Mouse (Mus musculus) limb, embryonic 11.5 days (tissue): ENCODE data around the gene Zfp808. TPM values are rescaled to one million over a fixed set of nuclear protein-coding genes. Genes with fewer than 3 reads are reported as not detected.
"Not testable (repeated sequence)": the region's sequence is repeated elsewhere in the genome, so short reads cannot be mapped to it uniquely, and the experiment has no call there.

ENCODE experiments used
- ATAC-seq: fragments of 200-750 bp; cut with Nextera tagmentation; 2 replicates; pipeline ENCODE4 v1.8.0; 2017; ENCODE audit warnings: low read depth; ENCODE audit not compliant: insufficient number of reproducible peaks, low FRiP score, low TSS enrichment
- DNase-seq: peaks from one replicate; pipeline ENCODE4 v3.0.0-alpha.2; 2015; ENCODE audit warnings: low spot score
- H3K27ac ChIP-seq: fragments of 300-500 bp; sonication (generic); replicated peaks from 2 replicates; pipeline ENCODE4 v1.5.1; 2014; ENCODE audit warnings: low read depth, mild to moderate bottlenecking, low read length
- H3K27me3 ChIP-seq: fragments of 300-500 bp; sonication (generic); 2 replicates; pipeline ENCODE4 v1.6.1; 2014; ENCODE audit warnings: mild to moderate bottlenecking, low read length, mixed read lengths; ENCODE audit not compliant: control insufficient read depth, insufficient read depth
- H3K36me3 ChIP-seq: fragments of 300-500 bp; sonication (generic); 2 replicates; pipeline ENCODE4 v1.6.1; 2014; ENCODE audit warnings: mild to moderate bottlenecking, low read length, moderate library complexity, mixed read lengths; ENCODE audit not compliant: control insufficient read depth, insufficient read depth
- H3K4me1 ChIP-seq: fragments of 300-500 bp; sonication (generic); 2 replicates; pipeline ENCODE4 v1.6.1; 2014; ENCODE audit warnings: low read length, mixed read lengths; ENCODE audit not compliant: control insufficient read depth, insufficient read depth
- H3K4me2 ChIP-seq: fragments of 300-500 bp; sonication (generic); 2 replicates; pipeline ENCODE4 v1.6.1; 2014; ENCODE audit warnings: low read depth, mild to moderate bottlenecking, moderate library complexity; ENCODE audit not compliant: severe bottlenecking
- H3K4me3 ChIP-seq: fragments of 300-500 bp; sonication (generic); 2 replicates; pipeline ENCODE4 v1.5.1; 2014; ENCODE audit warnings: low read depth, low read length
- H3K9ac ChIP-seq: fragments of 300-500 bp; sonication (generic); 2 replicates; pipeline ENCODE4 v1.6.1; 2014; ENCODE audit warnings: mild to moderate bottlenecking, low read length
- H3K9me3 ChIP-seq: fragments of 300-500 bp; sonication (generic); 2 replicates; pipeline ENCODE4 v1.6.1; 2016; ENCODE audit warnings: low read length; ENCODE audit not compliant: control insufficient read depth
- WGBS: fragments of 180-500 bp; shearing (Covaris S2); extraction: QIAGEN DNeasy Blood & Tissue Kit; methylation state at CpG from one replicate; pipeline ENCODE4 v1.1.7; 2014; 5-methylcytosine and 5-hydroxymethylcytosine counted together
- polyA plus RNA-seq: library from polyadenylated mRNA; unstranded; fragments of >200 nt; fragmentation: Nextera tagmentation; extraction: Ambion mirVana; gene quantifications from 2 replicates; pipeline ENCODE4 v1.2.1, GENCODE M21; 2014

The Zfp808 gene
- 16.0 and 19.2 TPM in 2 replicates for polyA plus RNA-seq

- H3K4me1 ChIP-seq, H3K27ac ChIP-seq, H3K27me3 ChIP-seq, H3K9me3 ChIP-seq, H3K36me3 ChIP-seq, ATAC-seq: not testable (repeated sequence)
- DNase-seq = peak; percentile 59
- WGBS = 3% methylated on average over 19 of the region's 21 CpGs
- Histone ChIP-seq H3K4me2 (0 out of 2 replicates have a peak within 1 kb of the TSS, but pooled peaks have one; percentile 18), H3K4me3 (peak within 1 kb of the TSS; percentile 37), H3K9ac (peak within 1 kb of the TSS; percentile 43)
Measured at GRCm38 (mm10) chr13:62129432-62130171, at the start of gene Zfp808. TSS of gene Zfp808 (plus strand) at chr13:62129886.

- H3K4me1 ChIP-seq = not testable (repeated sequence)
- WGBS = 78% methylated on average over 4 of the region's 4 CpGs
Measured at GRCm38 (mm10) chr13:62098786-62099185, 30.9 kb upstream of the Zfp808 start.

GRCm38 (mm10) chr13:62099454-62099853 lies 30.2 kb upstream of the Zfp808 start:
- not testable (repeated sequence) for DNase-seq, H3K9me3 ChIP-seq, H3K27ac ChIP-seq, H3K27me3 ChIP-seq, ATAC-seq, H3K36me3 ChIP-seq, H3K4me3 ChIP-seq, H3K4me2 ChIP-seq, H3K9ac ChIP-seq, H3K4me1 ChIP-seq
- 88% methylated on average over 4 of the region's 4 CpGs for WGBS

More at GRCm38 (mm10) chr13:62098786-62099185, 30.9 kb upstream of the Zfp808 start:
- DNase-seq, H3K9me3 ChIP-seq, H3K4me2 ChIP-seq, H3K27me3 ChIP-seq, H3K27ac ChIP-seq, H3K9ac ChIP-seq, H3K36me3 ChIP-seq, ATAC-seq, H3K4me3 ChIP-seq: not testable (repeated sequence)

GRCm38 (mm10) chr13:62102368-62102767 lies 27.3 kb upstream of the Zfp808 start:
- not testable (repeated sequence) for H3K4me1 ChIP-seq, H3K9ac ChIP-seq, H3K36me3 ChIP-seq, H3K4me3 ChIP-seq, H3K4me2 ChIP-seq, H3K27ac ChIP-seq, ATAC-seq, H3K27me3 ChIP-seq, DNase-seq, H3K9me3 ChIP-seq
- 92% methylated on average over 1 of the region's 1 CpGs for WGBS

- not testable (repeated sequence) for H3K9ac ChIP-seq, H3K4me2 ChIP-seq, H3K36me3 ChIP-seq, DNase-seq, H3K9me3 ChIP-seq, H3K4me1 ChIP-seq, ATAC-seq, H3K27me3 ChIP-seq, H3K27ac ChIP-seq, H3K4me3 ChIP-seq
- 36% methylated on average over 2 of the region's 2 CpGs for WGBS
Measured at GRCm38 (mm10) chr13:62115861-62116260, 13.8 kb upstream of the Zfp808 start.

- not testable (repeated sequence) for H3K27ac ChIP-seq, H3K9ac ChIP-seq, ATAC-seq, H3K4me1 ChIP-seq, H3K36me3 ChIP-seq, DNase-seq, H3K9me3 ChIP-seq, H3K4me2 ChIP-seq, H3K27me3 ChIP-seq, H3K4me3 ChIP-seq
- WGBS = 67% methylated on average over 1 of the region's 1 CpGs
Measured at GRCm38 (mm10) chr13:62121578-62121977, 8.1 kb upstream of the Zfp808 start.

- H3K4me3 ChIP-seq, H3K36me3 ChIP-seq, ATAC-seq, H3K27me3 ChIP-seq, H3K27ac ChIP-seq, H3K4me2 ChIP-seq, H3K9me3 ChIP-seq, DNase-seq, H3K4me1 ChIP-seq, H3K9ac ChIP-seq: not testable (repeated sequence)
- WGBS = 68% methylated on average over 2 of the region's 2 CpGs
Measured at GRCm38 (mm10) chr13:62181835-62182755, 52.4 kb downstream of the Zfp808 start.

GRCm38 (mm10) chr13:62245264-62245663 lies 115.6 kb downstream of the Zfp808 start:
- Histone ChIP-seq H3K4me2 (no peak overlapping the region), H3K9ac (no peak overlapping the region), H3K27ac (no peak overlapping the region), H3K4me1 (no peaks in the 10 kb centered on the region), H3K9me3 (no peaks in the 10 kb centered on the region), H3K36me3 (no peaks in the 10 kb centered on the region), H3K4me3 (no peak overlapping the region), H3K27me3 (no peaks in the 10 kb centered on the region)
- no peak for ATAC-seq
- 45% methylated on average over 3 of the region's 3 CpGs for WGBS
- DNase-seq = no peak
